Mouse (Mus musculus) right cerebral cortex, postnatal 25 days (tissue): ENCODE results near the gene Tmem52.
"Not testable (repeated sequence)": the region's sequence is repeated elsewhere in the genome, so short reads cannot be mapped to it uniquely, and the experiment has no call there.

Experiments
- DNase-seq: peaks from one replicate; pipeline ENCODE4 v3.0.0; 2022

Gene Tmem52

GRCm38 (mm10) chr4:155468952-155469351, at the start of gene Tmem52:
Tmem52 (plus strand) TSS chr4:155469114.
- no peak for DNase-seq

DNA sequence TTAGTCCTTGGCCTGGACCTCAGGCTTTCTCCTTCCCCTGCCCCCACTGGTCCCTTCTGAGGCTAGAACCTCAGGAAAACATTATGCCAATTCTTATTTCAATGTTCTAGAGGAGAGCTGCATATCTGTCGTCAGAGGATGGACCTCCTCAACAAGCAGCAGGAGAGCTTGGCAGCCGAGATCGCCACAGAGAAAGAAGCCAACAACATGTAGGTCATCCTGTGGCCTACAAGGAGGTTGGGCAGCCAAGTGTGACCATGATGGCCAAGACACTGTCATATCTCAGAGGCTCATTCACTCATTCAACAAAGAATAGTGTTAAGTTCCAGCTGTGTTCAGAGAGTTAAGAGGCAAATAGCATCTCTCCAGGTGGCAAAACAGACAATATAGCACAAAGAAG, 48.8 kb upstream of the Tmem52 start:
- no peak for DNase-seq

DNA sequence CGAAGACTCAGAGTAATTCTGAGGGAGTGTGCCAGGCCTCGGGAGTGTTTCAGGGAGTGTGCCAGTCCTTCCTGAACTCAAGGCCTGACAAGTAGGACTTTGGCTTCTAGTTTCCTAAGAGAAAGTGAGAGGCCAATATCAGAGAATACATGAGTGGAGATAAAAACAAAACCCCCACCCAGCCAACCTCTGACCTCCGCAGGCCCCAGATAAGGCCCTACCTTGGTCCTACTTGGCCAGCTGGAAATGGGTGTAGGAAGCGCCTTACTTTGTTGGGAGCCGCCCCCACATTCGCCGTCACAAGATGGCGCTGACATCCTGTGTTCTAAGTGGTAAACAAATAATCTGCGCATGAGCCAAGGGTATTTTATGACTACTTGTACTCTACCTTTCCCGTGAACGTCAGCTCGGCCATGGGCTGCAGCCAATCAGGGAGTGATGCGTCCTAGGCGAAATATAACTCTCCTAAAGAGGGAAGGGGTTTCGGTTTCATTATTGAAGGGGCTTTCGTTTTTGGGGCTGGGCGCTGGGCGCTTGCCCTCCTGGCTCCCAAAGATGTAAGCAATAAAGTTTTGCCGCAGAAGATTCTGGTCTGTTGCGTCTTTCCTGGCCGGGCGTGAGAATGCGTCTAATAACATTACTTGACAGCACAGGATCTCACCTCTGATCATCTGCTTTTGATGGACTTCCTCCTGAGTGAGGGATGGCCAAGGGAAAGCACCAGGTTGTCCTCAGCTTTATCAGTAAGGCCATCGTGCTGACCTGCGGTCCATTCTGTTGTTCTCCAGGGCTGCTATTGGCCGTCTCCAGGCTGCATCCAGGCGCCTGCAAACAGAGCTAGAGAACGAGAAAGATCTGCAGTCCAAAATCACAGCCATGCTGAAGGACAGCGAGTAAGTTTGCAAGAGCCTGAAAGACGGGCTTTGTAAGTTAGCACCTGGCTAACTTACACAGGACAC, 47.2 kb upstream of the Tmem52 start:
- DNase-seq: not testable (repeated sequence)

GRCm38 (mm10) chr4:155423988-155424387, 44.9 kb upstream of the Tmem52 start:
- no peak for DNase-seq

DNA sequence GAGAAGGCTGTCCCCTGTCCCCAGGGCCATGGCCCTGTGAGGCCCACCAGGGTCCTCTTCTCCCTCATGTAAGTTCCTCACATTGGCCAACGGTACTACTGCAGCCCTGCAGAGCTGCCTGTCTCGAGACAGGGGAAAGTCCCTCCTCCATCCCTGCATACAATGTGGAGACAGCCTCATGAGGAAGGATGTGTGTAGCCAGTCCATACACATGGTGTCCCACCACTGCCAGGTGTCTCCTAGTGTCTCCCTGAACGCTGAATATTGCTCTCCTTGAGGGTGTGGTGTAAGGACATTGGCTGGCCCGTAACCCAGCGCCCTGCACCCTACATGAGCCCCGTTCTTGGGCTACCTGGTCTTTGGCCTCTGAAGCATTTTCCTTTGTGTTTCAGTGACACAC, 42.6 kb upstream of the Tmem52 start:
- DNase-seq: no peak

DNA sequence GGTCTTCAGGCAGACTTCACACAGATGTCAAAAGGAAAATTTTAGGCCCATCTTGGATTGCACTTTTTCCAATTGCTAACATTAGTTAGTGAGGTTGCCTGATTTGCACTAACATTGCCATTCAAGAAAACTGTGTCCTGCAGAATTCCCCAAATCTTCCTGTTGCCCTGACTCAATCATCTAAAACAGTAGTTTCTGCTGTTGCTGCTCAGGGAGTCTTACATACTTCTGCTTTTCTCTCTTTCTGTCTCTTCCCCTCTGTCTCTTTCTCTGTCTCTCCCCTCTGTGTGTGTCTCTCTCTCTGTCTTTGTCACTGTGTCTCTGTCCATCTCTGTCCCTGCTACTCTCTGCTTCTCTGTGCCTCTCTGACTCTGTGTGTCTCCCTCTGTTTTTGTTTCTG, 40.5 kb upstream of the Tmem52 start:
- DNase-seq: no peak

GRCm38 (mm10) chr4:155429202-155429601, 39.7 kb upstream of the Tmem52 start:
- DNase-seq: no peak

- DNase-seq: no peak
Measured at GRCm38 (mm10) chr4:155432358-155432757, 36.6 kb upstream of the Tmem52 start.

DNA sequence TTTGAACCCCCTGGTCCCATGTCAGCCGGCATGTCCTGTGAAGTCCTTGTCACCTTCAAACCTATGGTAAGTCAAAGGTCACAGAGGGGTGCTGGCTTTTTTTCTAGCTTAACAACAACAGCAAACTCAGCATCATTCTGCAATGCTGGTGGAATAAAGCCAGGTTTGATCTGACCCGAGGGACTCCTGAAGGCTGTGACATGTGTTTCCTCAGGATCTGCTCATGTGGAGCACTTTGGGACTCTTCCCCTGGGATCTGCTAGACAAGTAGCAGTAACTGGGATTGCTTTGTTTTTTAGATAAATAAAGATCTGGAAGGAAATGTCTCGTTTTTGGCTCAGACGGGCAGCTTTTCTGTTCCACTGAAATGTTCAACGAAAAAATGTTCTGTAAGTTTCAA, 34.9 kb upstream of the Tmem52 start:
- no peak for DNase-seq

GRCm38 (mm10) chr4:155442808-155443207, 26.1 kb upstream of the Tmem52 start:
- no peak for DNase-seq

DNA sequence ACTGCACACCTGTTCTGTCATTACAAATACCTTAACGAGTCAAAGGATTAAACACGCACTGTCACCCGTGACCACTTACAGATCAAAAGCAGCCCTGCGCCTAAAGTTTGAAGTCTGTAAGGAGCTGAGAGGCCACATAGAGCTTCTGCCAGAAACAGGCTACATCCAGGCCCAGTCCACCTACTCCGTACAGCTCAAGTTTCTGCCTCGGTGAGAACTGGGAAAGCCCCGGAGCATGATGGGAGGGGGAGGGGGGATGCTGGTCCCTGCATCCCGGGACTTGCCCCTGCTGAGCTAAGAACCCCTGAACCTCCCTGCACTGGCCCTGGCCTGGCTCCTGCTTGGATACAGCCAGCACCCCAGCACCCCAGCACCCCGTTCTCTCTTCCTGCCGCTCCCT, 17.3 kb upstream of the Tmem52 start:
- no peak for DNase-seq

- no peak for DNase-seq
Measured at GRCm38 (mm10) chr4:155458575-155458974, 10.3 kb upstream of the Tmem52 start.

- no peak for DNase-seq
Measured at GRCm38 (mm10) chr4:155463050-155463449, 5.9 kb upstream of the Tmem52 start.

DNA sequence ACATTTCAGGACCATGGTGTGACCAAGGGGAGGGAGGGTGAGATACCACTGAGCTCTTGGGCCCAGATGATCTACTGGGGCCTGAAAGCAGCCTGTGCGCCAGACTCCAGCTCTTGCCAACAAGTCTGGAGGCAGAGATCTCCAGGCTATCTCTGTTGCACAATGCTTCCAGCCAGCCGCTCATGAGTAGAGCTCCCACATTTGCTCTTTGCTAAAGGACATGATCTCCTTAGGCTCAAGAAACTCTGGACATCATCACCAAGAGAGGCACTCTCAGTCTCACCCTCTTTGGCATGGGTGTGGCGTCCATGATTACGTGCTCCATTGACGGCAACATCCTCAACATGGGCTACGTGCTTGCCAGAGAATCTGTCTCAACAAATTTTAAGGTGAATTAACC, 5.3 kb upstream of the Tmem52 start:
- DNase-seq: no peak

DNA sequence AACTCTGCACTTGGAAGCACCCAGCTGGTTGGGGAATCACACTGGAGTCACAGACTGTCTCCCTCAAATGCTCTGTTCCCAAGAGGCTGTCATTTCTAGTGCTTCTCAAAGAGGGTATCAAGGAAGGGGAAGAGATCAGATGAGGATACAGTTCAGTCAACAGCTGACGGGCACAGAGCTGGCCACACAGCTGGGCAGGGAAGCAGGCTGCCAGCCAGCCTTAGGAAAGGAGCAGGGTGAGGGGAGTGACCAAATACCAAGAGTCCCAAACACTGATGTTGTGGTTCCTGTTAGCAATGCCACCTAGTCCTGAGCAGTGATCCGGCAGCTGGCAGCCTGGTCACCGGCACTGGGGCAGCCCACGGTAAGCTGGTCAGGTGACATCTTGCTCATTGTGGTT, 4.9 kb upstream of the Tmem52 start:
- DNase-seq: no peak

DNA sequence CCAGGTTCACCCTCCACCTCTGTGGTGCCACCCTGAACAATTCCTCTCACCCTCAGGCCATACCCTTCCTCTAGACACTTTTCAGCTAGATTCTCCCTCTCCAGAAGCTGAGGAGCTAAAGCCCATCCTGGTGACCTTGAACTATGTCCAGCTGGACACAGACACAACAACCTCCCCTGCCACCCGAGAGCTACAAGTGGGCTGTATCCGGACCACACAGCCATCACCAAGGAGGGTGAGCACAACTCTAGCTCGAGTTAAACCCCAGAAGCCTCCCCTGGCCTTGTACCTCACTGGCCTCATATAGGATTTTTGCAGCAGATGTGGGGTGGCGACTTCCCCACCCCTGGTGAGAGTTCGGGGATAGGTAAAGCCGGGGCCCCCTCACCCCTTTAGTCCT, 3.3 kb upstream of the Tmem52 start:
- no peak for DNase-seq

DNA sequence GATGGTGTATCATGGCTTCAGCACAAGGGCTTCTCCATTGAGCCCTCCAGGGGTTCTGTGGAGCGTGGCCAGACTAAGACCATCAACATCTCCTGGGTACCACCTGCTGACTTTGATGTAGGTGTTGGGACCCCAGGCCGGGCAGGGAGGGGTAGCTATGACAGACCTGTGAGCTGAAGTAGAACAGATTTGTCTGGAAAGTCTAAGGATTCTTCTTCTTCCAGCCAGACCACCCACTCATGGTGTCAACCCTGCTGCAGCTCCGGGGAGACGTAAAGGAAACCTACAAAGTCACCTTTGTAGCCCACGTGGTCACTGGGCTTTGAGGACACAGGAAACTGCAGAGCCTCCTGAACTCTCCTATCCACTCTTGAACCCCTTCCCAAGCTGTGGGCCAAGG, 2.8 kb upstream of the Tmem52 start:
- no peak for DNase-seq

DNA sequence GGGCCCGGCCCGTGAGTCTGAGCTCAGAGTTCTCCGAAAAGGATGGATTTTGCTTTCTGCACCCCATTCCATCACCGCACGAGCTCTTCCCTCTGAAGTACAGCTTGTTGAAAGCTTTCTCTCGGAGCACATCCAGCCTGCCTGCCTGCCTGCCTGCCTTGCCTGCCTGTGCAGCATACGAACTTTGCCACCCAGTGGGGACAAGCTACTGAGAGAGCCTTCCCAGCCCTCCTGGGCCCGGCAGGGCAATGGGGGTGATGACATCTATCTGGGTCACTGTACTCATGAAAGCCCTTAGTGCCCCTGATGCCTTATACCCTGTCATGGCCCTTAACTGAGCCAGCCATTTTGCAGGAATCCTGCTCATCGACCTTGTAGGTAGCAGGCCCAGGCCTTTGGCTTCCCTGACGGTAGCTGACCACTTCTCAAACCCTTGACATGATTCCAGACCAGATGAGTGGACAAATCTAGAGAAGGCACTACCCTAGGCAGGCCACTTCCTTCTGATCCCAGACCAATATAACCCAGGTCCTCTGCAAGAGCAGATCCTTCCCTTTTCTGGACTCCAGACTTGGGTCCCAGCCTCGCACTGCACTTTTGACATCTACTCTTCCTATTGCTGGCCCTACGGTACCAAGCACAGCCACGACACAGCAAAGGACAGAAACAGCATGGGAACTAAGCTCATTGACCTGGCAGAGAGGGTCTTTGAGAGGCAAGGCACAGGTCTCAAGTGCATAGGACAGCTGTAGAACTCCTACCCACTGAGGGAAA, 1.5 kb upstream of the Tmem52 start:
- no peak for DNase-seq

GRCm38 (mm10) chr4:155469590-155470262, 812 bp downstream of the Tmem52 start:
- DNase-seq: no peak

DNA sequence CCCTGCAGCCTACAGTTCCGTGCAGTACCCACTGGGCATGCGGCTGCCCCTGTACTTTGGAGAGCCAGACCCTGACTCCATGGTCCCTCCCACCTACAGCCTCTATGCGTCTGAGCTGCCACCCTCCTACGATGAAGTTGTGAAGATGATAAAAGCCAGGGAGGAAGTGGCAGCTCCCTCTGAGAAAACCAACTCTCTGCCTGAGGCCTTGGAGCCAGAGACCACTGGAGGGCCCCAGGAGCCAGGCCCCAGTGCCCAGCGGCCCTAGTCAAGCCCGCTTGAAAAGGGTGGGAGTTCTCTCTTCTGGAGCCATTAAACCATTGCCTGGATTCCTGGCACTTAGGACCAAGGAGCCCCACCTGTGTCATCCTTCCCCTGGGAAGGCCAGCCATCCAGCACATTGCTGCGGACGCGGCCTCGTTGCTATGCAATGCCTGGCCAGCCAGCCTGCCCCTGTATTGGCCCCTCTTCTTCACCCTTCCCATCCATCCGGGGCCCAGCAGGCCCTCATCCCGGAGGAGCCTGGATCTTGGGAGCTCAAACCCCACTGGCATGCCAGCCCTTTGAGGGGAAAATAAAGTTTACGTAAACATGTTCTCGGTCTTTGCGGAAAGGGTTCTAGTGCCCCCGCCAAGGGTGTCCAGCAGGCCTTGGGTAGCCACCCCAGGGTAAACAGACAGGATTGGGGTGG, 1.5 kb downstream of the Tmem52 start:
- no peak for DNase-seq

GRCm38 (mm10) chr4:155470997-155471396, 2.1 kb downstream of the Tmem52 start:
- no peak for DNase-seq

DNA sequence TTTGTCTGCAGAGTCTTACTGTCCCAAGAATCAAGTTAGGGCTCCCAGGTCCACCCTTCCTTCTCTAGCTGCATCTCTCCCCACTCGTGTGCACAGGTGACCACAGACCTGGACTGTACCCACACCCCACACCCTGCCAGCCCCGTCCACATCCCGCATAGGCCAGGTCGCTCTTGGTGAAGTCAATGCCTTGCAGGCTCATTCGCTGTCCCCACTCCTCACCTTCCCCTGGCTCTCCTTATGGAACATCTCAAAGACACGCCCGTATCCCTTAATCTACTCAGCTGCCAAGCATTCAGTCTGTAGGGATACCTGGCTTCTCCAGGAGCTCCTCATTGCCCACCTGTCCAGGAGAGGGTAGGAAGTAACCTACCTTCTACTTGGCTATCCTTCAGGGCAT, 2.5 kb downstream of the Tmem52 start:
- DNase-seq: no peak
